Mouse (Mus musculus): ENCODE data around the gene Rexo4.

DNA sequence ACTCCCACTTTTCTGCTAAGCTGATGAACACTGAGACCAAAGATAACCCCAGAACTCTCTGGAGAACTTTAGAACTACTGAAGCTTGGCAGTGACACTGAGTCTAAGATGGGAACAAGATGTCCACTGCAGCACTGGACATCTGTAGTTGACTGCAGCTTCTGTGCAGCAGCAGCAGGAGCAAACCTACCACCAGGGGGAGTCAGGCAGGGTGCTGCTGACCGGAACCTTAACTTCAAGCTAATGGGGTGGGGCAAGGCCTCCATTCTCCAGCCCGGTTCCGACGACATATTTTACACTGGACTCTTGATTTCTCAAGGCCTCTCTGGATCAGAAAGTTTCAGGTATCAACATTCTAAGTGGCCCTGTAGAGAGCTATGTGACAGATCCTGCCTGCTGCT, 57.1 kb downstream of the Rexo4 start:
- TF ChIP-seq ZMIZ1 (IDR thresholded peaks at IDR 0.05; ENCODE audit: low read depth, low read length) (no peak), POLR2A (IDR thresholded peaks at IDR 0.05; ENCODE audit: low read depth, low read length) (no peak), CTCF (conservative IDR thresholded peaks at IDR 0.05 in 1 of 2, IDR thresholded peaks at IDR 0.05 in 1 of 2; ENCODE audit: low read depth in 2 of 2, low read length in 2 of 2) (peak; percentile 65 to 79), NRF1 (IDR thresholded peaks at IDR 0.05; ENCODE audit: low read depth, low read length) (no peak), HCFC1 (IDR thresholded peaks at IDR 0.05; ENCODE audit: low read depth, low read length) (no peak), EP300 (IDR thresholded peaks at IDR 0.05; ENCODE audit: low read length) (no peak), USF1 (IDR thresholded peaks at IDR 0.05; ENCODE audit: low read depth, low read length) (no peak), POLR2AphosphoS2 (IDR thresholded peaks at IDR 0.05; ENCODE audit: low read depth, low read length) (no peak), MAZ (IDR thresholded peaks at IDR 0.05; ENCODE audit: low read depth, low read length) (0 out of 2 replicates have a peak, but pooled peaks have one; percentile 38), RAD21 (IDR thresholded peaks at IDR 0.05; ENCODE audit: low read depth, low read length) (peak; percentile 7; the same call in 1 of the 2 replicates)

Data from CH12.LX (cell line).